Comparison of ENCODE assay signal across 31 mouse cellular contexts in genomic region chr2:118558426-118558825, GRCm38 (mm10).
"Had no signal": no experiment of that assay in that cellular context is flagged by ENCODE, and none has a peak within 500 bp of the region (broad histone marks: within the 10 kb centered on the region; RNA-seq: fewer than 3 reads in every experiment).

No protein-coding gene starts in this region.

- H3K9me3 ChIP-seq: limb, embryonic 10.5 days; limb, embryonic 12.5 days; limb, embryonic 13.5 days; limb, embryonic 15.5 days; liver, embryonic 12.5 days; liver, embryonic 13.5 days; liver, embryonic 15.5 days; lung, embryonic 15.5 days; megakaryocyte, embryonic 14.5 days; midbrain, embryonic 10.5 days; midbrain, embryonic 12.5 days; midbrain, embryonic 13.5 days; midbrain, embryonic 15.5 days; neural tube, embryonic 12.5 days; neural tube, embryonic 13.5 days had no signal

- H3K27me3 ChIP-seq: limb, embryonic 12.5 days; limb, embryonic 13.5 days; limb, embryonic 15.5 days; liver, embryonic 12.5 days; liver, embryonic 13.5 days; liver, embryonic 15.5 days; lung, embryonic 15.5 days; midbrain, embryonic 12.5 days; midbrain, embryonic 13.5 days; midbrain, embryonic 15.5 days; neural tube, embryonic 12.5 days; neural tube, embryonic 13.5 days had no signal

- H3K36me3 ChIP-seq: limb, embryonic 13.5 days; limb, embryonic 15.5 days; liver, embryonic 12.5 days; liver, embryonic 15.5 days; lung, embryonic 15.5 days; midbrain, embryonic 12.5 days; midbrain, embryonic 13.5 days; midbrain, embryonic 15.5 days; neural tube, embryonic 12.5 days; neural tube, embryonic 13.5 days had no signal

- DNase-seq: left cerebral cortex, postnatal 4 days; liver; liver, embryonic 13.5 days; liver, postnatal 0 days; lung, adult 18-20 months; lung, adult 2 months; lung, embryonic 14.5 days; lung, postnatal 10 days; lung, postnatal 14 days; lung, postnatal 36 days; lung, postnatal 4 days; midbrain, embryonic 14.5 days had no signal

- H3K27ac ChIP-seq: limb, embryonic 10.5 days; limb, embryonic 12.5 days; limb, embryonic 13.5 days; limb, embryonic 15.5 days; liver, embryonic 12.5 days; liver, embryonic 13.5 days; liver, embryonic 14.5 days; liver, embryonic 15.5 days; lung, embryonic 15.5 days; macrophage; midbrain, embryonic 10.5 days; midbrain, embryonic 12.5 days; midbrain, embryonic 13.5 days; midbrain, embryonic 15.5 days; neural tube, embryonic 12.5 days; neural tube, embryonic 13.5 days had no signal

- H3K4me3 ChIP-seq: limb, embryonic 10.5 days; limb, embryonic 12.5 days; limb, embryonic 13.5 days; limb, embryonic 15.5 days; liver, embryonic 12.5 days; liver, embryonic 13.5 days; liver, embryonic 15.5 days; lung, embryonic 15.5 days; megakaryocyte, embryonic 14.5 days; midbrain, embryonic 10.5 days; midbrain, embryonic 12.5 days; midbrain, embryonic 13.5 days; midbrain, embryonic 15.5 days; myocyte; neural tube, embryonic 12.5 days; neural tube, embryonic 13.5 days had no signal

- H3K9ac ChIP-seq: limb, embryonic 12.5 days; limb, embryonic 13.5 days; limb, embryonic 15.5 days; liver, embryonic 12.5 days; liver, embryonic 13.5 days; liver, embryonic 14.5 days; liver, embryonic 15.5 days; liver, postnatal 0 days; lung, embryonic 14.5 days; lung, embryonic 15.5 days; midbrain, embryonic 12.5 days; midbrain, embryonic 13.5 days; midbrain, embryonic 15.5 days; neural tube, embryonic 12.5 days; neural tube, embryonic 13.5 days had no signal

- ATAC-seq: liver, embryonic 12.5 days; liver, postnatal 0 days; lung, postnatal 0 days; midbrain, embryonic 13.5 days; midbrain, embryonic 15.5 days; midbrain, embryonic 16.5 days had no signal

- H3K4me1 ChIP-seq: limb, embryonic 10.5 days; limb, embryonic 12.5 days; limb, embryonic 13.5 days; midbrain, embryonic 15.5 days; neural tube, embryonic 12.5 days; neural tube, embryonic 13.5 days had no signal
